Mouse (Mus musculus): Measurements from ENCODE around the gene Kcnj16. TPM values are rescaled to one million over a fixed set of nuclear protein-coding genes. Genes with fewer than 3 reads are reported as not detected.

Gene Kcnj16
- total and polyA plus RNA-seq, 2 experiments from 2014 or later, result 1.9 to 5.0 TPM

GRCm38 (mm10) chr11:110997211-110997610, 29.4 kb downstream of the Kcnj16 start:
- ATAC-seq (ENCODE audit: low FRiP score) (peak; percentile 71), DNase-seq (ENCODE audit: low spot score) (peak; percentile 74)
- Histone ChIP-seq H3K36me3 (ENCODE audit: insufficient read depth, low read length) (no peaks in the 10 kb centered on the region), H3K4me1 (ENCODE audit: insufficient read depth, low read length) (no peaks in the 10 kb centered on the region), H3K9ac (replicated peaks; ENCODE audit: low read length, poor library complexity, severe bottlenecking) (0 out of 2 replicates have a peak overlapping the region, but pooled peaks have one; percentile 19), H3K4me3 (ENCODE audit: low read depth, low read length) (peak overlapping the region; percentile 17), H3K27me3 (ENCODE audit: insufficient read depth, low read length) (no peaks in the 10 kb centered on the region), H3K9me3 (ENCODE audit: low read length) (no peaks in the 10 kb centered on the region), H3K27ac (ENCODE audit: low read depth, low read length) (peak overlapping the region; percentile 43; the same call in 1 of the 2 replicates), H3K4me2 (ENCODE audit: low read depth, low read length, poor library complexity, severe bottlenecking) (peak overlapping the region; percentile 7; the same call in 1 of the 2 replicates)
- no peak for TF ChIP-seq CTCF (IDR thresholded peaks at IDR 0.05)
- WGBS, result 18% methylated on average over 9 of the region's 9 CpGs

GRCm38 (mm10) chr11:111005103-111005502, 37.3 kb downstream of the Kcnj16 start:
- no peak overlapping the region for H3K4me3 ChIP-seq (ENCODE audit: low read depth, low read length)
- no peaks in the 10 kb centered on the region for H3K9me3 ChIP-seq (ENCODE audit: low read length)
- no peaks in the 10 kb centered on the region for H3K36me3 ChIP-seq (ENCODE audit: insufficient read depth, low read length)
- WGBS, result 79% methylated on average over 3 of the region's 3 CpGs
- H3K9ac ChIP-seq (replicated peaks; ENCODE audit: low read length, poor library complexity, severe bottlenecking), result no peak overlapping the region
- ATAC-seq (ENCODE audit: low FRiP score) (no peak), DNase-seq (ENCODE audit: low spot score) (no peak)
- no peak overlapping the region for H3K27ac ChIP-seq (ENCODE audit: low read depth, low read length)
- H3K27me3 ChIP-seq (ENCODE audit: insufficient read depth, low read length), result no peaks in the 10 kb centered on the region
- no peak overlapping the region for H3K4me2 ChIP-seq (ENCODE audit: low read depth, low read length, poor library complexity, severe bottlenecking)
- no peak for TF ChIP-seq CTCF (IDR thresholded peaks at IDR 0.05)
- no peaks in the 10 kb centered on the region for H3K4me1 ChIP-seq (ENCODE audit: insufficient read depth, low read length)

- H3K36me3 ChIP-seq (ENCODE audit: insufficient read depth, low read length), result no peaks in the 10 kb centered on the region
- no peak overlapping the region for H3K4me2 ChIP-seq (ENCODE audit: low read depth, low read length, poor library complexity, severe bottlenecking)
- 87% methylated on average over 3 of the region's 3 CpGs for WGBS
- DNase-seq (ENCODE audit: low spot score) (no peak), ATAC-seq (ENCODE audit: low FRiP score) (no peak)
- no peaks in the 10 kb centered on the region for H3K27me3 ChIP-seq (ENCODE audit: insufficient read depth, low read length)
- no peak overlapping the region for H3K4me3 ChIP-seq (ENCODE audit: low read depth, low read length)
- H3K4me1 ChIP-seq (ENCODE audit: insufficient read depth, low read length), result no peaks in the 10 kb centered on the region
- no peak overlapping the region for H3K27ac ChIP-seq (ENCODE audit: low read depth, low read length)
- H3K9me3 ChIP-seq (ENCODE audit: low read length), result no peaks in the 10 kb centered on the region
- no peak for TF ChIP-seq CTCF (IDR thresholded peaks at IDR 0.05)
- no peak overlapping the region for H3K9ac ChIP-seq (replicated peaks; ENCODE audit: low read length, poor library complexity, severe bottlenecking)
Observed at GRCm38 (mm10) chr11:111009471-111009870, 41.6 kb downstream of the Kcnj16 start.

DNA sequence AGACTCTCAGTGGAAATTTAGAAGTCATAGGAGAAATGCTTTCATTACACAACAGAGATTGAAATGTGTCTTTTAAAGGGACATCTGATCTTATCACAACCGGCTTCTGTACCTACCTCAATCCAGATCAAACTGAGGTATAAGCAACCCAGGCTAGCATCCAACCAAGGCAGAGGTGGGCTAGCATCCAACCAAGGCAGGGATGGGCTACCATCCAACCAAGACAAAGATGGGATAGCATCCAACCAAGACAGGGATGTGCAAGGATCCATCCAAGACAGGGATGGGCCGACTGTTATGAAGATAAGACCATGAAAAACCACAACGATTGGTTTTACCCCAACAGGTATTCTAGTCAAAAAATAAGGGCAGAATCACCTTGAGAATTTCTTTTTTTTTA, 48.4 kb downstream of the Kcnj16 start:
- Histone ChIP-seq H3K4me1 (ENCODE audit: insufficient read depth, low read length) (no peaks in the 10 kb centered on the region), H3K36me3 (ENCODE audit: insufficient read depth, low read length) (no peaks in the 10 kb centered on the region), H3K27ac (ENCODE audit: low read depth, low read length) (no peak overlapping the region), H3K27me3 (ENCODE audit: insufficient read depth, low read length) (no peaks in the 10 kb centered on the region), H3K9me3 (ENCODE audit: low read length) (no peaks in the 10 kb centered on the region), H3K4me2 (ENCODE audit: low read depth, low read length, poor library complexity, severe bottlenecking) (no peak overlapping the region), H3K9ac (replicated peaks; ENCODE audit: low read length, poor library complexity, severe bottlenecking) (no peak overlapping the region), H3K4me3 (ENCODE audit: low read depth, low read length) (no peak overlapping the region)
- ATAC-seq (ENCODE audit: low FRiP score) (no peak), DNase-seq (ENCODE audit: low spot score) (no peak)
- no peak for TF ChIP-seq CTCF (IDR thresholded peaks at IDR 0.05)
- WGBS, result 93% methylated on average over 3 of the region's 3 CpGs

- DNase-seq (ENCODE audit: low spot score) (no peak), ATAC-seq (ENCODE audit: low FRiP score) (no peak)
- Histone ChIP-seq H3K4me1 (ENCODE audit: insufficient read depth, low read length) (no peaks in the 10 kb centered on the region), H3K4me2 (ENCODE audit: low read depth, low read length, poor library complexity, severe bottlenecking) (no peak overlapping the region), H3K9me3 (ENCODE audit: low read length) (no peaks in the 10 kb centered on the region), H3K9ac (replicated peaks; ENCODE audit: low read length, poor library complexity, severe bottlenecking) (no peak overlapping the region), H3K36me3 (ENCODE audit: insufficient read depth, low read length) (no peaks in the 10 kb centered on the region), H3K4me3 (ENCODE audit: low read depth, low read length) (no peak overlapping the region), H3K27ac (ENCODE audit: low read depth, low read length) (no peak overlapping the region), H3K27me3 (ENCODE audit: insufficient read depth, low read length) (no peaks in the 10 kb centered on the region)
- 46% methylated on average over 2 of the region's 2 CpGs for WGBS
- no peak for TF ChIP-seq CTCF (IDR thresholded peaks at IDR 0.05)
Observed at GRCm38 (mm10) chr11:111020211-111020610, 52.4 kb downstream of the Kcnj16 start.

DNA sequence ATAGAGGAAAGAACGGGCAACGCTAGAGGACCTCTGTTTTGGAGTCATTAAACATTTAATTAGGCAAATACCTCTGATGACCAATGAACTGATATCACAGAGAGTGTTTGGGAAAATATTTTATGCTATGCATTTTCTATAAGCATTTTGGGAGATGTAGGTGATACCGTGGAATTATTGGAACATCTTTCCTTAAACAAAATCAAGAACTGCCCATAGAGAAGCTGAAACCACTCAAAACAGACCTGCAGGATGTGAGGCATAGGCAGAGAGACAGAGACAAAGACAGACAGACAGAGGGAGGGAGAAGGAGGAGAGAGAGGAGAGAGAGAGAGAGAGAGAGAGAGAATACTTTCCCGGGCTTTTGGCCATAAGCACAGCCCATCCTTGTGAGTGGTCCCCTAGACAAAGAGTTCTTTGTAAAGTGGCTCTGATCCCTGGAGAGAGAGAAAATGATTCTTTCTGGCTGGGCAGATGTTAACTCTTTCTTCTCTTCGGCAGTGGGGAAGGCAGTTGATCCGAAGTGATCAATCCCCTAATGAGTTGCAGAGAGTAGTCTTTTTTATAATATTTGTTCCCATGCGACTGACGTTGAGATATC, 54.9 kb downstream of the Kcnj16 start:
- Histone ChIP-seq H3K27me3 (ENCODE audit: insufficient read depth, low read length) (no peaks in the 10 kb centered on the region), H3K9ac (replicated peaks; ENCODE audit: low read length, poor library complexity, severe bottlenecking) (no peak overlapping the region), H3K9me3 (ENCODE audit: low read length) (no peaks in the 10 kb centered on the region), H3K4me3 (ENCODE audit: low read depth, low read length) (no peak overlapping the region), H3K4me1 (ENCODE audit: insufficient read depth, low read length) (no peaks in the 10 kb centered on the region), H3K27ac (ENCODE audit: low read depth, low read length) (no peak overlapping the region), H3K36me3 (ENCODE audit: insufficient read depth, low read length) (no peaks in the 10 kb centered on the region), H3K4me2 (ENCODE audit: low read depth, low read length, poor library complexity, severe bottlenecking) (no peak overlapping the region)
- DNase-seq (ENCODE audit: low spot score), result peak; percentile 75
- no peak; the same call in 1 of the 2 replicates for ATAC-seq (ENCODE audit: low FRiP score)
- 48% methylated on average over 8 of the region's 8 CpGs for WGBS
- no peak for TF ChIP-seq CTCF (IDR thresholded peaks at IDR 0.05)

All from midbrain, postnatal 0 days (tissue).